Comparison of ENCODE assay signal across 24 mouse cellular contexts in the genomic region with DNA sequence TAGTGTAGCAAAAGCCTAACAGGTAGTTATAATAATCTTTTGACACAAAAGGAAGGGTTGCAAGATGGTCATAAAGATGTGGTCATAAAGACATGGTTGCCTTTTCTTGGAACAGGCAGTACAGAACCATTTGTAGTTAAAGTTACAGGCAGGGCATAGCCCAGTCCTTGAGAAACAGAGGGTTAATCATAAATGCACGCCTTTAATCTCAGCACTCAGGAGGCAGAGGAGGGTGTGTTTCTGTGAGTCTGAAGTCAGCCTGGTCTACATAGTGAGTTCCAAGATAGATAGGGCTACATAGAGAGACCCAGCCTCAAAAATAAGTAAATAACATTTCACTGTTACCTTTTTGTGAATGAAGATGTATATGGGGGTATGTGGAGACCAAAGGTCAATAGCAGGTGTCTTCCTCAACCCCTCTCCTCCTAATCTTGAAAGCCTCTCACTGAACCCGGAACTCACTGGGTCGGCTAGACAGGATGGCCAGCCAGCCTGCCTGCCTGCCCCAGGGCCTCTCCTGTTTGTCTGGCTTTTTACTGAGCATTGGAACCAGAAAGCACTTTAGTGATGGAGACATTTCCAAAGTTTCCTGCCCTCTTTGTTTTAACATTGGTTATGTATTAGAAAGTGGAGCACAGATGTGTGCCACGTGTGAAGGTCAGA. TPM values are rescaled to one million over a fixed set of nuclear protein-coding genes. Genes with fewer than 3 reads are reported as not detected.
"Had no signal": no experiment of that assay in that cellular context is flagged by ENCODE, and none has a peak within 500 bp of the region (broad histone marks: within the 10 kb centered on the region; RNA-seq: fewer than 3 reads in every experiment).

No protein-coding gene starts in this region.

- H3K4me2 ChIP-seq: embryonic facial prominence, embryonic 12.5 days; embryonic facial prominence, embryonic 13.5 days; embryonic facial prominence, embryonic 15.5 days; forebrain, embryonic 12.5 days; forebrain, embryonic 13.5 days; forebrain, embryonic 15.5 days had no signal

- H3K36me3 ChIP-seq: embryonic facial prominence, embryonic 10.5 days; embryonic facial prominence, embryonic 12.5 days; embryonic facial prominence, embryonic 13.5 days; embryonic facial prominence, embryonic 15.5 days; forebrain, embryonic 10.5 days; forebrain, embryonic 12.5 days; forebrain, embryonic 15.5 days had no signal

- DNase-seq: cerebellum, adult 2 months; cerebellum, adult 8-10 months; cerebellum, adult 9-11 months; cerebellum, postnatal 36 days; embryo, embryonic 11 days; forebrain, postnatal 0 days; gastrocnemius, adult 2 months; gastrocnemius, postnatal 10 days; gastrocnemius, postnatal 14 days; gastrocnemius, postnatal 25 days; gastrocnemius, postnatal 36 days; heart, adult 18-20 months; heart, adult 2 months had no signal

- H3K9ac ChIP-seq: embryonic facial prominence, embryonic 12.5 days; embryonic facial prominence, embryonic 13.5 days; embryonic facial prominence, embryonic 15.5 days; forebrain, embryonic 12.5 days; forebrain, embryonic 13.5 days; forebrain, embryonic 15.5 days; forebrain, postnatal 0 days had no signal

- ATAC-seq: forebrain, embryonic 13.5 days; forebrain, embryonic 14.5 days; forebrain, embryonic 15.5 days; forebrain, embryonic 16.5 days had no signal

- H3K27me3 ChIP-seq: embryonic facial prominence, embryonic 12.5 days; embryonic facial prominence, embryonic 13.5 days; embryonic facial prominence, embryonic 15.5 days; forebrain, embryonic 13.5 days; forebrain, embryonic 15.5 days had no signal

- H3K4me3 ChIP-seq: embryonic facial prominence, embryonic 10.5 days; embryonic facial prominence, embryonic 12.5 days; embryonic facial prominence, embryonic 13.5 days; embryonic facial prominence, embryonic 15.5 days; erythroblast, embryonic 14.5 days; forebrain, embryonic 10.5 days; forebrain, embryonic 12.5 days; forebrain, embryonic 13.5 days; forebrain, embryonic 15.5 days; gastrocnemius, adult 2 months; heart, adult 2 months had no signal

- H3K9me3 ChIP-seq: embryonic facial prominence, embryonic 10.5 days; embryonic facial prominence, embryonic 12.5 days; embryonic facial prominence, embryonic 13.5 days; embryonic facial prominence, embryonic 15.5 days; forebrain, embryonic 10.5 days; forebrain, embryonic 13.5 days; forebrain, embryonic 15.5 days had no signal

- H3K27ac ChIP-seq: embryonic facial prominence, embryonic 10.5 days; embryonic facial prominence, embryonic 12.5 days; embryonic facial prominence, embryonic 13.5 days; embryonic facial prominence, embryonic 15.5 days; forebrain, embryonic 10.5 days; forebrain, embryonic 12.5 days; forebrain, embryonic 13.5 days; forebrain, embryonic 15.5 days; gastrocnemius, adult 2 months; heart, adult 2 months had no signal

RNA-seq across cellular contexts. Expression of a gene that starts 1.2 kb away (rescaled TPM):
- polyA plus RNA-seq: erythroblast, embryonic 14.5 days; heart, adult 2 months had no signal
